Mouse (Mus musculus): ENCODE measurements around the gene Ephx4. TPM values are rescaled to one million over a fixed set of nuclear protein-coding genes. Genes with fewer than 3 reads are reported as not detected.
"Not testable (repeated sequence)": the region's sequence is repeated elsewhere in the genome, so short reads cannot be mapped to it uniquely, and the experiment has no call there.

The Ephx4 gene
- polyA plus RNA-seq, 1 experiment from 2014 or later = 3.9 TPM

GRCm38 (mm10) chr5:107386448-107386847 is 16.1 kb upstream of the Ephx4 start:
- H3K27ac ChIP-seq (ENCODE audit: low read depth, low read length); ATAC-seq (ENCODE audit: low read depth); H3K4me1 ChIP-seq (ENCODE audit: control insufficient read depth, insufficient read depth, low read length); H3K9ac ChIP-seq (replicated peaks; ENCODE audit: low read depth, low read length); H3K4me3 ChIP-seq (ENCODE audit: low read depth, low read length); H3K9me3 ChIP-seq (ENCODE audit: control insufficient read depth, low read length); H3K27me3 ChIP-seq (ENCODE audit: control insufficient read depth, insufficient read depth, low read length); H3K36me3 ChIP-seq (ENCODE audit: control insufficient read depth, insufficient read depth, low read length); H3K4me2 ChIP-seq (ENCODE audit: low read depth, low read length): not testable (repeated sequence)

- Histone ChIP-seq H3K36me3 (ENCODE audit: control insufficient read depth, insufficient read depth, low read length) (no peaks in the 10 kb centered on the region), H3K9ac (replicated peaks; ENCODE audit: low read depth, low read length) (no peak overlapping the region), H3K4me1 (ENCODE audit: control insufficient read depth, insufficient read depth, low read length) (no peaks in the 10 kb centered on the region), H3K27ac (ENCODE audit: low read depth, low read length) (no peak overlapping the region), H3K4me2 (ENCODE audit: low read depth, low read length) (no peak overlapping the region), H3K9me3 (ENCODE audit: control insufficient read depth, low read length) (no peaks in the 10 kb centered on the region), H3K27me3 (ENCODE audit: control insufficient read depth, insufficient read depth, low read length) (no peaks in the 10 kb centered on the region), H3K4me3 (ENCODE audit: low read depth, low read length) (no peak overlapping the region)
- 89% methylated on average over 1 of the region's 1 CpGs for WGBS
- ATAC-seq (ENCODE audit: low read depth) = no peak
Observed at GRCm38 (mm10) chr5:107387788-107388187, 14.7 kb upstream of the Ephx4 start.

- Histone ChIP-seq H3K4me3 (ENCODE audit: low read depth, low read length) (no peak overlapping the region), H3K36me3 (ENCODE audit: control insufficient read depth, insufficient read depth, low read length) (no peaks in the 10 kb centered on the region), H3K27ac (ENCODE audit: low read depth, low read length) (no peak overlapping the region), H3K9ac (replicated peaks; ENCODE audit: low read depth, low read length) (no peak overlapping the region), H3K27me3 (ENCODE audit: control insufficient read depth, insufficient read depth, low read length) (no peaks in the 10 kb centered on the region), H3K4me2 (ENCODE audit: low read depth, low read length) (no peak overlapping the region), H3K9me3 (ENCODE audit: control insufficient read depth, low read length) (no peaks in the 10 kb centered on the region), H3K4me1 (ENCODE audit: control insufficient read depth, insufficient read depth, low read length) (no peaks in the 10 kb centered on the region)
- 98% methylated on average over 2 of the region's 2 CpGs for WGBS
- no peak for ATAC-seq (ENCODE audit: low read depth)
Observed at GRCm38 (mm10) chr5:107389373-107389772, 13.2 kb upstream of the Ephx4 start.

DNA sequence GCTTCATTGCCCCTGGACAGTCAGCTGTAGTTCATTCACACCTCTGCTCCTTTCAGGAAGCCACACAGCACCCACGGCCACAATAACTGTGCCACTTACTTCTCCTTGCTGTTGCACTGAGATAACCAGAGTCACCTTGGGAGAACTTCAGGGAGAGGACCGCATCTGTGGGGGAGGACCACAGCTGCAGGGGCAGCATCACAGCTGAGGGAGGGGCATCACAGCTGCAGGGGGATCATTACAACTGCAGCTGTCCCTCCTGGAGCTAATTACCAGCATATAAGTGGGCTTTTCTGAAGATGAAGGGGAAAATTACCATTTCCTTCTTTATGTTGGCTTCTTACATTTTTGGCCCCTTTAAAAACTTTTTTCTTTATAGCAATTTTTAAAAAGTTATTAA is 8.1 kb upstream of the Ephx4 start:
- no peak overlapping the region for H3K9ac ChIP-seq (replicated peaks; ENCODE audit: low read depth, low read length)
- H3K9me3 ChIP-seq (ENCODE audit: control insufficient read depth, low read length) = no peaks in the 10 kb centered on the region
- H3K4me2 ChIP-seq (ENCODE audit: low read depth, low read length) = no peak overlapping the region

GRCm38 (mm10) chr5:107403011-107403946 is 743 bp downstream of the Ephx4 start:
- Histone ChIP-seq H3K9ac (replicated peaks; ENCODE audit: low read depth, low read length) (peak overlapping the region; percentile 69), H3K27ac (ENCODE audit: low read depth, low read length) (no peak overlapping the region), H3K4me1 (ENCODE audit: control insufficient read depth, insufficient read depth, low read length) (no peaks in the 10 kb centered on the region), H3K27me3 (ENCODE audit: control insufficient read depth, insufficient read depth, low read length) (peaks cover 12% of the 10 kb centered on the region), H3K36me3 (ENCODE audit: control insufficient read depth, insufficient read depth, low read length) (no peaks in the 10 kb centered on the region), H3K4me2 (ENCODE audit: low read depth, low read length) (peak overlapping the region; percentile 100), H3K9me3 (ENCODE audit: control insufficient read depth, low read length) (no peaks in the 10 kb centered on the region), H3K4me3 (ENCODE audit: low read depth, low read length) (peak overlapping the region; percentile 62)
- peak; percentile 84 for ATAC-seq (ENCODE audit: low read depth)
- WGBS = under 1% methylated on average over 62 of the region's 80 CpGs

More for the DNA sequence above, 8.1 kb upstream of the Ephx4 start:
- H3K4me1 ChIP-seq (ENCODE audit: control insufficient read depth, insufficient read depth, low read length) = no peaks in the 10 kb centered on the region
- ATAC-seq (ENCODE audit: low read depth) = no peak
- H3K36me3 ChIP-seq (ENCODE audit: control insufficient read depth, insufficient read depth, low read length) = no peaks in the 10 kb centered on the region
- no peak overlapping the region for H3K4me3 ChIP-seq (ENCODE audit: low read depth, low read length)
- no peaks in the 10 kb centered on the region for H3K27me3 ChIP-seq (ENCODE audit: control insufficient read depth, insufficient read depth, low read length)
- 57% methylated on average over 2 of the region's 2 CpGs for WGBS
- no peak overlapping the region for H3K27ac ChIP-seq (ENCODE audit: low read depth, low read length)

DNA sequence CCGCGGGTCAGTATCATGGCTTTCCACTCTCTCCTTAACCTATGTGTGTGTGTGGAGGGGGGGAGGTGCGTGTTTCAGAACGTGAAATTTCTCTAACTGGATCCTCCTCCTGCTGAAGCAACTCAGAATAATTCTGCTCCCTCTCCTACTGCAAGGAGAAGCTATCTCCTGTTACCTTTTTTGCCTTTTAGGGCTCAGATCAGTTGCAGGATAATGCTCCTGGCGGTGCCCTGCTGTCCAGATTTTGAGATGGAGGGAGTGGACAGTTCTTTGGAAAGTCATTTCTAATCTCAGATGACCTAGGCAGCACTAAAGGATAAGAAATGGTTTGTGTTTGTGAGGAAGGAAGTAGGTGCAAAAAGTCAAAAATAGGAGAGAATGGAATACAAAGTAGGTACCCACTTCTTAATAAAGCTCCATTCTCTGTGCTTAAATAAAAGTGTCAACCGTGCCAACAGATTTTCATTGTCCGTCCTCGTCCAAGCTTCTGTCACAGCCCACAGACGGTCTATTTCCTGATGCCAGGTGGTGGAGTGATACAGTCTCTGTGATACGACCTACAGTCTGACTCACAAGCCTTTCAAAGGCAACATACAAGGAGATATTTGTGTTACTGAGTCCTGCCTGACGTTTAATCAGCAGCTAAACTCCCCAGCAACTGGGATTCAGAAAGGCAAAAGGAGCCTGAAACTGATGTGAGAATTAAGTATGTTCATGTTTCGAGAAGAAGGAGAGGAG is 1.6 kb downstream of the Ephx4 start:
- Histone ChIP-seq H3K9ac (replicated peaks; ENCODE audit: low read depth, low read length) (peak overlapping the region; percentile 69), H3K27ac (ENCODE audit: low read depth, low read length) (no peak overlapping the region), H3K4me1 (ENCODE audit: control insufficient read depth, insufficient read depth, low read length) (no peaks in the 10 kb centered on the region), H3K36me3 (ENCODE audit: control insufficient read depth, insufficient read depth, low read length) (no peaks in the 10 kb centered on the region), H3K9me3 (ENCODE audit: control insufficient read depth, low read length) (no peaks in the 10 kb centered on the region), H3K27me3 (ENCODE audit: control insufficient read depth, insufficient read depth, low read length) (peaks cover 12% of the 10 kb centered on the region), H3K4me2 (ENCODE audit: low read depth, low read length) (peak overlapping the region; percentile 100), H3K4me3 (ENCODE audit: low read depth, low read length) (peak overlapping the region; percentile 62)
- WGBS = 29% methylated on average over 12 of the region's 12 CpGs
- ATAC-seq (ENCODE audit: low read depth) = no peak

DNA sequence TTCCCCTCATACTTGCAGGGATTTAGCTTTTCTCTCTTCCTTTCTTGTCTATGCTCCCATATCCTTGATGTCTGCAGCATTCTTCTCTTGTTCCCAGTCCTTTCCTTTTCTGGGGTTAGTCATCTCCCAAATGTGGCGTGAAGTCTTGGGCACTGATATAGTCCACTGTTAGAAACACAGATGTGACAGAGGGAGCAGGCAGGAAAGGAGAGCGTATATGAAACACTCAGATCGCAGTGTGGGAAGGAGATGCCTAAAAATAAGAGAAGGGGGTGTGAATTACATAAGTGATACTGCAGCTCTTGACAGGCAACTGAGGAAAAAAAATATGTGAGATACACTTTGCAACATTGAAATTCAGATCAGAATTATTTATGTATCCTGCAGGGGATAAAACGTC is 2.8 kb downstream of the Ephx4 start:
- WGBS = 84% methylated on average over 4 of the region's 4 CpGs
- H3K9ac ChIP-seq (replicated peaks; ENCODE audit: low read depth, low read length) = no peak overlapping the region

DNA sequence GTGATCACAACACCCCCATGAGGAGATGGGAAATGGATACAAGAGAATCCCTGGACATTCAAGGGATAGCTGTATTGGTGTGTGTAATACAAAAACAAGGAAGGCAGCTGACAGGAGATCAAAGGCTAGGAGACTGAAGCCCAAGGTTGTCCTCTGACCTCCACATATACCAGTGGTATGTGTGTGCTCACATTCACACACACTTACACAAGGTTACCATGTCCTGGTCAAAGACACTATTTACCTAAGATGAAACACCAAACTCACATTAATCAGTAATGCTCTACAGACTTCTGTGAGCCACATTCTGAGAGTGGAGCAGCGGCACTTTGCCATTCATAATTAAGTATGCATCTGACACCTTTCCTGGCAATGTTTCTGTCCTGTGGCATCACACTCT is 7.8 kb downstream of the Ephx4 start:
- Histone ChIP-seq H3K9ac (replicated peaks; ENCODE audit: low read depth, low read length) (no peak overlapping the region), H3K9me3 (ENCODE audit: control insufficient read depth, low read length) (no peaks in the 10 kb centered on the region), H3K4me3 (ENCODE audit: low read depth, low read length) (no peak overlapping the region), H3K27me3 (ENCODE audit: control insufficient read depth, insufficient read depth, low read length) (peaks cover under 1% of the 10 kb centered on the region; the same call in 1 of the 2 replicates), H3K27ac (ENCODE audit: low read depth, low read length) (no peak overlapping the region), H3K4me2 (ENCODE audit: low read depth, low read length) (no peak overlapping the region), H3K4me1 (ENCODE audit: control insufficient read depth, insufficient read depth, low read length) (no peaks in the 10 kb centered on the region), H3K36me3 (ENCODE audit: control insufficient read depth, insufficient read depth, low read length) (no peaks in the 10 kb centered on the region)
- WGBS = 93% methylated on average over 1 of the region's 1 CpGs
- ATAC-seq (ENCODE audit: low read depth) = no peak

More for the DNA sequence above, 2.8 kb downstream of the Ephx4 start:
- no peak for ATAC-seq (ENCODE audit: low read depth)
- H3K27me3 ChIP-seq (ENCODE audit: control insufficient read depth, insufficient read depth, low read length) = peaks cover 12% of the 10 kb centered on the region
- H3K4me3 ChIP-seq (ENCODE audit: low read depth, low read length) = no peak overlapping the region
- no peaks in the 10 kb centered on the region for H3K36me3 ChIP-seq (ENCODE audit: control insufficient read depth, insufficient read depth, low read length)
- H3K4me2 ChIP-seq (ENCODE audit: low read depth, low read length) = no peak overlapping the region
- no peak overlapping the region for H3K27ac ChIP-seq (ENCODE audit: low read depth, low read length)
- no peaks in the 10 kb centered on the region for H3K9me3 ChIP-seq (ENCODE audit: control insufficient read depth, low read length)
- H3K4me1 ChIP-seq (ENCODE audit: control insufficient read depth, insufficient read depth, low read length) = no peaks in the 10 kb centered on the region

- Histone ChIP-seq H3K27me3 (ENCODE audit: control insufficient read depth, insufficient read depth, low read length) (no peaks in the 10 kb centered on the region), H3K4me1 (ENCODE audit: control insufficient read depth, insufficient read depth, low read length) (no peaks in the 10 kb centered on the region)
- WGBS = 78% methylated on average over 4 of the region's 4 CpGs
Observed at GRCm38 (mm10) chr5:107411326-107411725, 8.8 kb downstream of the Ephx4 start.

More at GRCm38 (mm10) chr5:107411326-107411725, 8.8 kb downstream of the Ephx4 start:
- ATAC-seq (ENCODE audit: low read depth) = no peak
- no peak overlapping the region for H3K9ac ChIP-seq (replicated peaks; ENCODE audit: low read depth, low read length)
- H3K4me2 ChIP-seq (ENCODE audit: low read depth, low read length) = no peak overlapping the region
- no peaks in the 10 kb centered on the region for H3K36me3 ChIP-seq (ENCODE audit: control insufficient read depth, insufficient read depth, low read length)
- H3K27ac ChIP-seq (ENCODE audit: low read depth, low read length) = no peak overlapping the region
- no peaks in the 10 kb centered on the region for H3K9me3 ChIP-seq (ENCODE audit: control insufficient read depth, low read length)
- no peak overlapping the region for H3K4me3 ChIP-seq (ENCODE audit: low read depth, low read length)

All from neural tube, embryonic 14.5 days (tissue).